Mouse (Mus musculus) activated CD4-positive, CD25-positive, alpha-beta regulatory T cell, adult 9 weeks (primary cell): ENCODE data around the gene Ap1g1. TPM values are rescaled to one million over a fixed set of nuclear protein-coding genes. Genes with fewer than 3 reads are reported as not detected.

ENCODE experiments used
- polyA plus RNA-seq: library from polyadenylated mRNA; unstranded; fragments of 100-300 nt; shearing (Covaris generic); gene quantifications from one replicate; pipeline ENCODE4 v1.2.1, GENCODE M21; 2017

The Ap1g1 gene
- polyA plus RNA-seq, result 66.1 TPM

GRCm38 (mm10) chr8:109778280-109778977, at the start of gene Ap1g1:
Ap1g1 (plus strand) TSS chr8:109778554.

GRCm38 (mm10) chr8:109737237-109738048, 40.9 kb upstream of the Ap1g1 start, which contains the start of gene Atxn1l:
Atxn1l (minus strand) TSS chr8:109737739.

GRCm38 (mm10) chr8:109868003-109868679, 89.8 kb downstream of the Ap1g1 start, which contains the start of gene Phlpp2:
Phlpp2 (plus strand) TSS chr8:109868542.

Other genes with a start within 250 kb of the Ap1g1 start
- 35.9 TPM for gene Dhx38, start 212.7 kb upstream of the Ap1g1 start, polyA plus RNA-seq
- gene Txnl4b, start 212.7 kb upstream of the Ap1g1 start, polyA plus RNA-seq, result 6.3 TPM
- not detected for gene Hp, start 199.4 kb upstream of the Ap1g1 start, polyA plus RNA-seq
- 35.1 TPM for gene Dhodh, start 169.9 kb upstream of the Ap1g1 start, polyA plus RNA-seq
- 1.3 TPM for gene Pkd1l3, start 164.0 kb upstream of the Ap1g1 start, polyA plus RNA-seq
- 161 TPM for gene Ist1, start 85.3 kb upstream of the Ap1g1 start, polyA plus RNA-seq
- 5.2 TPM for gene Zfp821, start 73.0 kb upstream of the Ap1g1 start, polyA plus RNA-seq
- gene Atxn1l, start 40.8 kb upstream of the Ap1g1 start, polyA plus RNA-seq, result 3.5 TPM
- gene Phlpp2, start 90.0 kb downstream of the Ap1g1 start, polyA plus RNA-seq, result 1.1 TPM
- gene Marveld3, start 183.6 kb downstream of the Ap1g1 start, polyA plus RNA-seq, result not detected
- not detected for gene Tat, start 211.9 kb downstream of the Ap1g1 start, polyA plus RNA-seq